Mouse (Mus musculus) lung, postnatal 0 days (tissue): ENCODE results near the gene Gramd4. TPM values are rescaled to one million over a fixed set of nuclear protein-coding genes. Genes with fewer than 3 reads are reported as not detected.
"Not testable (repeated sequence)": the region's sequence is repeated elsewhere in the genome, so short reads cannot be mapped to it uniquely, and the experiment has no call there.

Experiments
- ATAC-seq: fragments of 200-750 bp; cut with Nextera tagmentation; 2 replicates; pipeline ENCODE4 v1.8.0; 2017; ENCODE audit warnings: moderate library complexity
- DNase-seq: peaks from one replicate; pipeline ENCODE4 v3.0.0-alpha.2; 2016; ENCODE audit warnings: low spot score
- H3K27ac ChIP-seq: fragments of 300-500 bp; sonication (generic); 2 replicates; pipeline ENCODE4 v1.5.1; 2014; ENCODE audit warnings: antibody characterized with exemption, mild to moderate bottlenecking, low read length, mixed read lengths
- H3K27me3 ChIP-seq: fragments of 300-500 bp; sonication (generic); replicated peaks from 2 replicates; pipeline ENCODE4 v1.6.1; 2014; ENCODE audit warnings: low read length, mixed read lengths; ENCODE audit not compliant: insufficient read depth
- H3K36me3 ChIP-seq: fragments of 300-500 bp; sonication (generic); 2 replicates; pipeline ENCODE4 v1.6.1; 2014; ENCODE audit warnings: low read length, mixed read lengths; ENCODE audit not compliant: insufficient read depth
- H3K4me1 ChIP-seq: fragments of 300-500 bp; sonication (generic); 2 replicates; pipeline ENCODE4 v1.6.1; 2014; ENCODE audit warnings: antibody characterized with exemption, low read depth, low read length, mixed read lengths; ENCODE audit not compliant: insufficient read depth
- H3K4me2 ChIP-seq: fragments of 300-500 bp; sonication (generic); replicated peaks from 2 replicates; pipeline ENCODE4 v1.6.1; 2014; ENCODE audit warnings: low read depth, mild to moderate bottlenecking, low read length, moderate library complexity, mixed read lengths
- H3K4me3 ChIP-seq: fragments of 300-500 bp; sonication (generic); 2 replicates; pipeline ENCODE4 v1.5.1; 2014; ENCODE audit warnings: low read depth, low read length
- H3K9ac ChIP-seq: fragments of 300-500 bp; sonication (generic); replicated peaks from 2 replicates; pipeline ENCODE4 v1.6.1; 2014; ENCODE audit warnings: low read depth, mild to moderate bottlenecking
- H3K9me3 ChIP-seq: fragments of 300-500 bp; sonication (generic); 2 replicates; pipeline ENCODE4 v1.6.1; 2016; ENCODE audit warnings: low read length, mixed read lengths
- CTCF ChIP-seq: IDR thresholded peaks from 2 replicates; pipeline ENCODE4 v1.5.1; 2016; ENCODE audit warnings: antibody characterized with exemption, mild to moderate bottlenecking
- EP300 ChIP-seq: IDR thresholded peaks from 2 replicates; pipeline ENCODE4 v1.6.1; 2016; ENCODE audit warnings: antibody characterized with exemption, mild to moderate bottlenecking, control low read depth
- WGBS: fragments of 180-500 bp; shearing (Covaris S2); extraction: QIAGEN DNeasy Blood & Tissue Kit; methylation state at CpG from one replicate; pipeline ENCODE4 v1.1.7; 2014; 5-methylcytosine and 5-hydroxymethylcytosine counted together
- polyA plus RNA-seq: library from polyadenylated mRNA; unstranded; fragments of >200 nt; fragmentation: Nextera tagmentation; extraction: Ambion mirVana; gene quantifications from 2 replicates; pipeline ENCODE4 v1.2.1, GENCODE M21; 2015

Gramd4 gene
- polyA plus RNA-seq, 1 experiment from 2014 or later, result 11.1 TPM

DNA sequence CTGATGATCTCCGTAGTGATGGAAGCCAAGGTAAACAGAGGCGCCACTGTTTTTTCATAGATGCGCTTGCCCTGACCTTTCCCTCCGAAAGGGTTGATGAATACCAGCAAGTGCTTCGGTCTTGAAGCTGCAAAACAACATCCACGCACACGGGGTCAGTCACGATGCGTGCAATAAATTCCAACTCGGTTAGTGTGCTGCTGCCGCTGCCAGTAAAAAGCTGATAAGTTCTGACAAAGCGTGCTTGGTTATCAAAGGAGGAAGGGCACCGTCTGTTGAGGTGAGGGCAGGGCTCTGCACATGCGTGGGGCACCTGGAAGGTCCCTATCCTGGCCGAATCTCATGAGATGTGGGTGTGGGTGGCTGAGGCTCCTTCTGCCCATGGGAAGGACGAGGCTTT lies 101.6 kb downstream of the Gramd4 start:
- TF ChIP-seq EP300 (no peak), CTCF (peak; percentile 49; the same call in 1 of the 2 replicates)
- Histone ChIP-seq H3K36me3 (0 out of 2 replicates have a peak, but pooled peaks cover 17% of the 10 kb centered on the region), H3K27ac (no peak overlapping the region), H3K4me2 (no peak overlapping the region), H3K9ac (no peak overlapping the region), H3K9me3 (no peaks in the 10 kb centered on the region), H3K4me3 (no peak overlapping the region), H3K27me3 (no peaks in the 10 kb centered on the region), H3K4me1 (no peaks in the 10 kb centered on the region)
- DNase-seq (no peak), ATAC-seq (no peak)
- WGBS, result 62% methylated on average over 16 of the region's 16 CpGs

DNA sequence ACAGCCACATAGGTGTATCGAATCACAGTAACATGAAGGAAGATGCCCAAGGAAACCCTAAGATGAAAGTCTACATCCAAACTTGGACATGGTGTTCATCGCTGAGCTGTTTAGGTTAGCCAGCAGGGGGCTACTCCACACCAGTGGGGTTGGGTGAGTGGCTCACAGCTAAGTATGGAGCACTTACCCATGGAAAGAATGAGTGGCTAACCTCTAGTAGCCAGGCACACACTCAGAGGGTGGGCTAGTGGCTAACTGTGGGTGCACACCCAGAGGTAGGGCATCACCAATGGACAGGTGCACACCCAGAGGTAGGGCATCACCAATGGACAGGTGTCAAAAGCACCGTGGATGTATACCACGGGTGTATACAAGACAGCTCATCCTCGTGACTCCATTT lies 102.2 kb downstream of the Gramd4 start:
- 85% methylated on average over 5 of the region's 5 CpGs for WGBS
- no peaks in the 10 kb centered on the region for H3K4me1 ChIP-seq
- H3K36me3 ChIP-seq, result 0 out of 2 replicates have a peak, but pooled peaks cover 13% of the 10 kb centered on the region
- ATAC-seq (peak; percentile 37; the same call in 1 of the 2 replicates), DNase-seq (no peak)
- no peak overlapping the region for H3K4me3 ChIP-seq
- TF ChIP-seq CTCF (peak; percentile 66), EP300 (no peak)
- H3K9ac ChIP-seq, result no peak overlapping the region
- H3K27me3 ChIP-seq, result no peaks in the 10 kb centered on the region
- H3K9me3 ChIP-seq, result no peaks in the 10 kb centered on the region
- H3K27ac ChIP-seq, result no peak overlapping the region
- H3K4me2 ChIP-seq, result no peak overlapping the region

DNA sequence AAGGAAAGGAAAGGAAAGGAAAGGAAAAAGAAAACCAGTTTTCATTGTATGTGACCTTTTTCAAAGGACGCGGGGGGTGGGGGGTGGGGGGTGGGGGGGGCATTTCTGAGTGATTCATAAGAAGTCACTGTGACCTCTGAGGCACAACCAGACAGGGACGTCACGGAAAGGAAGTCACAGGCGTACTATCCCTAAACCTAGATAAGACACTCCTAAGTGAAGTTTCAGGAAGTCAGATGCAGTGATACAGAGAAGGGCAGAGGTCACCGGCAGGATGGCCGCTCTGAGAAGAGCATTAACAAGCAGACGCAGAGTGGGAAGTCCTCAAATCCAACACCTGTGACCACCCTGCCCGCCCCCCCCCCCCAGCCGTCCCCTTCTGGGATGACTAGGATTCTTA lies 103.4 kb downstream of the Gramd4 start:
- 60% methylated on average over 10 of the region's 10 CpGs for WGBS
- no peak overlapping the region for H3K9ac ChIP-seq
- H3K27ac ChIP-seq, result no peak overlapping the region
- no peaks in the 10 kb centered on the region for H3K27me3 ChIP-seq
- TF ChIP-seq EP300 (no peak), CTCF (no peak)
- DNase-seq, result no peak
- ATAC-seq, result no peak
- H3K4me2 ChIP-seq, result no peak overlapping the region
- H3K9me3 ChIP-seq, result no peaks in the 10 kb centered on the region
- 0 out of 2 replicates have a peak, but pooled peaks cover 8% of the 10 kb centered on the region for H3K36me3 ChIP-seq
- H3K4me3 ChIP-seq, result no peak overlapping the region
- no peaks in the 10 kb centered on the region for H3K4me1 ChIP-seq

DNA sequence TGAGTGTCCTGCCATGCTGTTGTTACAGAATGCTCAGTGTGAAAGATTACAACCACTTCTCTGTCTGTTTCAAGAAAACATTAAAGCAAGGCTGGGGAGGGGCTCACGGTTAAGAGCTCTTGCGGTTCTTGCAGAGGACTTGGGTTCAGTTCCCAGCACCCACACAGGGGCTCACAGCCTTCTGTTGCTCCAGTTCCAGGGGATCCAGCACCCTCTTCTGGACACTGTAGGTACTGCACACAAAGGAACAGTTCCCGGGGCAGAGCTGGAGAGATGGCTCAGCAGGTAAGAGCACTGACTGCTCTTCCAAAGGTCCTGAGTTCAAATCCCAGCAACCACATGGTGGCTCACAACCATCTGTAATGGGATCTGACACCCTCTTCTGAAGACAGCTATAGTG lies 104.3 kb downstream of the Gramd4 start:
- not testable (repeated sequence) for ATAC-seq, H3K27me3 ChIP-seq, H3K4me1 ChIP-seq, H3K4me3 ChIP-seq, H3K9me3 ChIP-seq, H3K36me3 ChIP-seq, DNase-seq, H3K9ac ChIP-seq, H3K27ac ChIP-seq, H3K4me2 ChIP-seq
- TF ChIP-seq CTCF, result peak; percentile 51
- 91% methylated on average over 3 of the region's 3 CpGs for WGBS

DNA sequence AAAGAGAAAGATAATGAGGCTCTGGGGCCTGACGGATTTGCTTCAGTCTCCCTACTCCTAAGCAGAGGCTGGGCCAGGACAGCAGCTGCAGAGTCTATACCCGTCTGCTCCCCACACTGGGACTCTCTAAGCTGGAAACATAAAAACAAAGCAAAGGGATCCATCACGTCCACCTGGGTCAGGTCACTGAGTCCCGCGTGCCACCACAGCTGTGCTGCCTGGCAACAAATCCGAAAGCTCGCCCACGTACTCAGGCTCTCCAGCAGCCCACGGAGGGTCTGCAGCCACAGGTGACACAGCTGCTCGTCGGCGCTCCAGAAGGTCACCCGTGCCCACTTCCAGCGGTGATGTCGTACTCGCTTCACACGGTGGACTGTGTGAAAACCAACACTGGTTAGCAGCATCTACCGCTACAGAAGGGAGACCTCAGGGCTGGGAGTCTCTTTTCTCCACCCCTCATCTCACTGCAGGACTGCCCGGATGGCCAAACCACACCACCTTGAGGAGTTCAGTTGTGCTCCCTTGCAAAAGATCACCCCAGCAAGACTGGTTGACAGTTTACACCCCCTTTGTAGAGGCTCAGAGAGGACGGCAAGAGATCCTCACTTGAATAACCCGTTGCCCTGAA lies 107.3 kb downstream of the Gramd4 start:
- Histone ChIP-seq H3K36me3 (no peaks in the 10 kb centered on the region), H3K27ac (no peak overlapping the region), H3K4me1 (peaks cover 8% of the 10 kb centered on the region; the same call in 1 of the 2 replicates), H3K27me3 (no peaks in the 10 kb centered on the region), H3K9ac (no peak overlapping the region), H3K9me3 (no peaks in the 10 kb centered on the region), H3K4me2 (no peak overlapping the region), H3K4me3 (no peak overlapping the region)
- WGBS, result 70% methylated on average over 21 of the region's 21 CpGs
- DNase-seq, result no peak
- no peak for TF ChIP-seq EP300
- no peak for TF ChIP-seq CTCF
- no peak for ATAC-seq

DNA sequence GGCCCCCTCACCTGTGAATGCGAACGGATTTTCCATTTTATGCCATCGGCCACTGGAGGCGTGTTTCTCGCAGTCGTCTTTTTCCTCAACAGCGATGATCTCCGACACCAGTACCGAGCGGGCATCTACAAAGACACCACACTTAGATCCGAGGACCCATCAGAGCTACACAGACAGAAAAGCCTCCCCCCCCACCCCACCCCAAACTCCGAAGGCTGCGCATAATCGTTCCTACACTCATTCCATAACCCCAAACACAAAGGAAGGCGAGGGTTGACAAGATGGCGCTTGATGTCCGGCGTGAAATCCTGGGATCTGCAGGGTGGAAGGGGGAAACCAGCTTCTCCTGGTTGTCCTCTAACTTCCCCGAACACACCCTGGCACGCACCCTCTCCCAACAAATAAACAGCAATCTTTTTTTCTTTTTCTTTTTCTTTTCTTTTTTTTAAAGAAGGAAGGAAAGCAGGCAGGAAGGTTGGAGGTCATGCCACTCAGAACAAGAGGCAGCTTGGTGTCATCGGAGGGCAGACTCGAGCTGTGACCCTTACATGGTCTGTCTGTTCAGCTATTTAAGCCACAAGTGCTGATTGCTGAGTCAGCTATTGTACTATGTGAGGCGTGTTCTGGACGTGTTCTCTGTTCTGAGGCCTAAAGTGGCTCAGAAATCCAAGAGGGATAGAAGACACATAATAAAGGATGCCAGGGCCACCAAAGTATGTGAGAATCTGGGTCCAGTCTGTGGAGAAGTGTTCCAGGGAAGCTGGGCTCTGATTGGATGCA lies 108.5 kb downstream of the Gramd4 start:
- no peak overlapping the region for H3K4me2 ChIP-seq
- TF ChIP-seq EP300 (no peak), CTCF (no peak)
- no peaks in the 10 kb centered on the region for H3K27me3 ChIP-seq
- no peak overlapping the region for H3K27ac ChIP-seq
- ATAC-seq (no peak), DNase-seq (no peak)
- 84% methylated on average over 24 of the region's 24 CpGs for WGBS
- H3K4me1 ChIP-seq, result peaks cover 11% of the 10 kb centered on the region; the same call in 1 of the 2 replicates
- H3K9ac ChIP-seq, result no peak overlapping the region
- H3K9me3 ChIP-seq, result no peaks in the 10 kb centered on the region
- H3K4me3 ChIP-seq, result no peak overlapping the region
- H3K36me3 ChIP-seq, result no peaks in the 10 kb centered on the region
